Mouse (Mus musculus) urinary bladder, postnatal 10 days (tissue): ENCODE measurements around the gene Prx.

Experiments used
- DNase-seq: peaks from one replicate; pipeline ENCODE4 v3.0.0; 2022; ENCODE audit warnings: low spot score

Gene Prx

GRCm38 (mm10) chr7:27499036-27499435 lies at the start of gene Prx:
Prx (plus strand) TSS chr7:27499324.
- DNase-seq, result no peak

- no peak for DNase-seq
Observed at GRCm38 (mm10) chr7:27451359-27451758, 47.8 kb upstream of the Prx start.

- DNase-seq, result no peak
Observed at GRCm38 (mm10) chr7:27452206-27452770, 46.8 kb upstream of the Prx start.

GRCm38 (mm10) chr7:27454461-27455121 lies 44.5 kb upstream of the Prx start:
- no peak for DNase-seq

GRCm38 (mm10) chr7:27455273-27455672 lies 43.9 kb upstream of the Prx start:
- no peak for DNase-seq

GRCm38 (mm10) chr7:27458614-27459013 lies 40.5 kb upstream of the Prx start:
- DNase-seq, result no peak

GRCm38 (mm10) chr7:27459640-27460039 lies 39.5 kb upstream of the Prx start:
- no peak for DNase-seq

GRCm38 (mm10) chr7:27460477-27460876 lies 38.6 kb upstream of the Prx start:
- DNase-seq, result no peak

GRCm38 (mm10) chr7:27467648-27468047 lies 31.5 kb upstream of the Prx start:
- no peak for DNase-seq

- no peak for DNase-seq
Observed at GRCm38 (mm10) chr7:27471390-27472120, 27.6 kb upstream of the Prx start.

GRCm38 (mm10) chr7:27472596-27472995 lies 26.5 kb upstream of the Prx start:
- DNase-seq, result no peak

GRCm38 (mm10) chr7:27473156-27473834 lies 25.8 kb upstream of the Prx start, which contains the start of gene Sertad3:
Sertad3 (plus strand) TSS chr7:27473768.
- DNase-seq, result peak; percentile 99

- DNase-seq, result no peak
Observed at GRCm38 (mm10) chr7:27473835-27474489, 25.2 kb upstream of the Prx start.

- DNase-seq, result peak; percentile 95
Observed at GRCm38 (mm10) chr7:27474490-27474954, 24.6 kb upstream of the Prx start.

GRCm38 (mm10) chr7:27475596-27475995 lies 23.5 kb upstream of the Prx start:
- no peak for DNase-seq

- no peak for DNase-seq
Observed at GRCm38 (mm10) chr7:27476098-27476635, 23.0 kb upstream of the Prx start.

- DNase-seq, result no peak
Observed at GRCm38 (mm10) chr7:27478561-27478960, 20.6 kb upstream of the Prx start.

- DNase-seq, result no peak
Observed at GRCm38 (mm10) chr7:27479750-27480149, 19.4 kb upstream of the Prx start.

GRCm38 (mm10) chr7:27480506-27480905 lies 18.6 kb upstream of the Prx start:
- DNase-seq, result no peak

- no peak for DNase-seq
Observed at GRCm38 (mm10) chr7:27480927-27481626, 18.0 kb upstream of the Prx start.

- DNase-seq, result peak; percentile 76
Observed at GRCm38 (mm10) chr7:27481627-27481969, 17.5 kb upstream of the Prx start.
